Mouse (Mus musculus) ES-CJ7 (cell line): Measurements from ENCODE around the gene Zscan10.

Source experiments
- DNase-seq: peaks from one replicate; pipeline ENCODE4 v3.0.0; 2011; ENCODE audit warnings: low read depth, low spot score

Zscan10 gene

DNA sequence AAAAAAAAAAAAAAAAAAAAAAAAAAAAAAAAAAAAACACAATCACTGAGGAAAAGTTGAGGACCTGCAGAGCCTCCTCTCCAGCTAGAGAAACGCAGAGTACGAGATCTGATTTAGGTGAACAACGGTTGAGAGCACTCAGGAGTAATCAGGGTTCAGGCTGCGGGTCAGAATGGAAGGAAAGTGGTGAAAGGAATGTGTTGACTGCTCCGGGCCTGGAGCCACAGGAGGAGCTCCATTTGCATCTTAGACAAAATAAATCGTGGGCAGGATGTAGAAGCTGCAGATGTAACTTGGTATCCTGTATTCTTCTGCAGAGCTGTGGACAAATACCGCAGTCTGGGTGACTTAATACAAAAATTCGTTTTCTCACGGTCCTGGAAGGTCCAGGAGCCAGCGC, 45.2 kb downstream of the Zscan10 start:
- DNase-seq, result no peak

GRCm38 (mm10) chr17:23651363-23651762, 50.7 kb downstream of the Zscan10 start:
- DNase-seq, result no peak

- DNase-seq, result no peak
Observed at GRCm38 (mm10) chr17:23653324-23653723, 52.7 kb downstream of the Zscan10 start.

- no peak for DNase-seq
Observed at GRCm38 (mm10) chr17:23654001-23654400, 53.3 kb downstream of the Zscan10 start.

DNA sequence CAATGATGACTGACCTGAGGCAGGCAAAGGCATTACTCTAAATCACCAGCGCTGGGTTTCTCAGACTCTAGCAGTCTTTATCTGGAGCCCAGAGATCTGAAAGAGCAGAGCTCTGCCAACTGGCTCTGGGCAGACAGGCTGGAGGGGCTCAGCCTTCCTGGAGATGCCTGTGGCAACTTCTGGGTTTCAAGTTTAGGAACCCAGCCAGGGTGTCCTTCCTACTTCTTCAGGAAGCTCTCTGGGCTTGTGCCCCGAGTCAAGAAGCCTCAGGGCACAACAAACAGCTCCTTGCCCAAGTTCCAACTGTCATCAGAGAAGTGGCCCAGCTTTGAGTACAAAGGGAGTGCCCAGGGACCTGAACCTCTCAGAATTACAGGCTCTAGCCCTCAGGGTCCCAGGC, 53.8 kb downstream of the Zscan10 start:
- DNase-seq, result no peak

GRCm38 (mm10) chr17:23658450-23658849, 57.8 kb downstream of the Zscan10 start:
- DNase-seq, result no peak

GRCm38 (mm10) chr17:23660117-23660875, 59.6 kb downstream of the Zscan10 start, which contains the start of gene Bicdl2:
Bicdl2 (plus strand) TSS chr17:23660506.
- peak; percentile 68 for DNase-seq
